Mouse (Mus musculus): ENCODE data around the gene Chad.

The Chad gene

GRCm38 (mm10) chr11:94566534-94566933, 1.7 kb downstream of the Chad start:
- no peak for DNase-seq

GRCm38 (mm10) chr11:94567326-94567725, 2.5 kb downstream of the Chad start:
- DNase-seq = no peak

GRCm38 (mm10) chr11:94570612-94571011, 5.8 kb downstream of the Chad start:
- DNase-seq = peak; percentile 68

GRCm38 (mm10) chr11:94571850-94572249, 7.0 kb downstream of the Chad start:
- DNase-seq = no peak

GRCm38 (mm10) chr11:94574560-94574959, 9.7 kb downstream of the Chad start:
- no peak for DNase-seq

GRCm38 (mm10) chr11:94575036-94575435, 10.2 kb downstream of the Chad start:
- no peak for DNase-seq

- peak; percentile 73 for DNase-seq
These were observed 11.5 kb downstream of the Chad start for GRCm38 (mm10) chr11:94576361-94576760.

GRCm38 (mm10) chr11:94580111-94580740, 15.4 kb downstream of the Chad start:
- no peak for DNase-seq

- no peak for DNase-seq
These were observed 20.2 kb downstream of the Chad start for GRCm38 (mm10) chr11:94585091-94585490.

GRCm38 (mm10) chr11:94587511-94587910, 22.7 kb downstream of the Chad start:
- no peak for DNase-seq

GRCm38 (mm10) chr11:94596311-94596852, 31.5 kb downstream of the Chad start:
- DNase-seq = no peak

- DNase-seq = peak; percentile 90
These were observed 32.5 kb downstream of the Chad start for GRCm38 (mm10) chr11:94597319-94597718.

GRCm38 (mm10) chr11:94598437-94599120, 33.7 kb downstream of the Chad start:
- no peak for DNase-seq

- no peak for DNase-seq
These were observed 35.6 kb downstream of the Chad start for GRCm38 (mm10) chr11:94600447-94600846.

- DNase-seq = peak; percentile 82
These were observed 36.8 kb downstream of the Chad start, which contains the start of gene Acsf2 for GRCm38 (mm10) chr11:94601321-94602281. Gene Acsf2 (minus strand): TSS chr11:94601871.

- DNase-seq = no peak
These were observed 37.6 kb downstream of the Chad start for GRCm38 (mm10) chr11:94602356-94602955.

GRCm38 (mm10) chr11:94610744-94611740, 46.2 kb downstream of the Chad start:
- DNase-seq = no peak

- no peak for DNase-seq
These were observed 49.8 kb downstream of the Chad start for GRCm38 (mm10) chr11:94614603-94615002.

GRCm38 (mm10) chr11:94615494-94615893, 50.6 kb downstream of the Chad start:
- DNase-seq = no peak

GRCm38 (mm10) chr11:94617646-94618045, 52.8 kb downstream of the Chad start:
- DNase-seq = no peak

All from kidney, adult 11 months (tissue).